Mouse (Mus musculus): ENCODE measurements at regions not wholly inside any gene's neighbourhood (a gene's known extent, or its start where the extent isn't known, plus 50 kb on each side); places are given as distances from the start of the nearest gene placed in this dataset.
"Not testable (repeated sequence)": the region's sequence is repeated elsewhere in the genome, so short reads cannot be mapped to it uniquely, and the experiment has no call there.

DNA sequence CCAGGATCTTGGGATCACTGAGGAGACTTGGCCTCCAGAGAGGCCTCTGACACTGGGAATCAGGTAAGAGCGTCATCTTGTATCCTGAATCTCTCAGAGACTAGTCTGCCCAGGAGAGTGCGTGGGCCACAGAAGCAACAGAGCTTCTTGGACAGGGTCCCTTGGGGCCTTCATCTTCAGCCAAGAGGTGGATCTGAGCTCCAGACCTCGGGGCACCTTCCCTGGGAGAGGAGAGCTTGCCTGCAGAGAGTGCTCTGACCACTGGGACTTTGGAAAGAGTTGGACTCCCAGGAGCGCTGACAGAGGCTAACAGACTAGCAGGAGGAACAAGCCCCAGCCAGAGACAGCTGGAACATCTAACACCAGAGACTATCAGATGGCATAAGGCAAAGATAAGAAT is 73.9 kb upstream of the Gm15319 start:
- DNase-seq (ENCODE audit: low read depth, low spot score) = not testable (repeated sequence)

DNA sequence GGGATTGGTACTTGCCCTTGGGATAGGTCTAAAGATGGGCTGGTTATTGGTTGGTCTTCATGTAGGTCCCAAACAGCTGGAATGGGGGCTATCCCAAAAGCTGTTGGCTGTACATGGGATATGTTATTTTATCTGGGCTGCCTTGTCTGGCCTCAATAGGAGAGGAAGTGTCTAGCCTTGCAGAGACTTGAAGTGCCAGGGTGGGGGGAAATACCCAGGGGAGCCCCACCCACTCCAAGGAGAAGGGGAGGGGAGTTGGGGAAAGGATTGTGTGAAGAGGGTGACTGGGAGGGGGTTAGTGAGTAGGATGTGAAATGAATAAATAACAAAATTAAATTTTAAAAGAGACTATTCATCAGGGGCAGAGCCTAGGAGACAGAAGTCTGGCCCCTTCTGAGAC is 70.2 kb upstream of the Gm15319 start:
- DNase-seq (ENCODE audit: low read depth, low spot score) = not testable (repeated sequence)

GRCm38 (mm10) chr8:20429469-20429868 is 66.5 kb upstream of the Gm15319 start:
- not testable (repeated sequence) for DNase-seq (ENCODE audit: low read depth, low spot score)

GRCm38 (mm10) chr8:20424903-20425222 is 61.9 kb upstream of the Gm15319 start:
- peak; percentile 30 for DNase-seq (ENCODE audit: low read depth, low spot score)

- DNase-seq (ENCODE audit: low read depth, low spot score) = peak; percentile 96
These were observed 61.3 kb upstream of the Gm15319 start for GRCm38 (mm10) chr8:20424104-20424902.

DNA sequence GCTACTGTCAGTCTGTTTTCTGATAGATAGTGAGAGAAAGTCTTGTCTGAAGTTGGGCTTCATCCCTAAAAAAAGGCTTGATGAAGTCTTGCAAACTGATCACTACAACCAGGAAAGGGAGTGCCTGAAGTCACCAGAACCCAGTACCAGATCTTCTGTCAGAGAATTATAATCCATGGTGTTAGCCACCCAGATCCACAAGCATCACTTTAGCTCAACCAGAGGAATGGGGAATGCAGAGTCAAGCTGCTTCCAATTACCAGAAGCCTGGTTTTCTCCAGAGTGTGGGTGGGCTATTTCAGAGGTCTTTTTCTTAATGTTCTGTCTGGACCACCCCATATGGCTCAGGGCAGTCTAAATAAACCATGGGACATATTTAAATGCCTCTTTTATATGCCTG is 57.8 kb upstream of the Gm15319 start:
- DNase-seq (ENCODE audit: low read depth, low spot score) = not testable (repeated sequence)

All from CD4-positive helper T cell, adult 2 months (primary cell).